Mouse (Mus musculus) ES-Bruce4 (cell line): ENCODE results near the gene Pygo2. TPM values are rescaled to one million over a fixed set of nuclear protein-coding genes. Genes with fewer than 3 reads are reported as not detected.
"Not testable (repeated sequence)": the region's sequence is repeated elsewhere in the genome, so short reads cannot be mapped to it uniquely, and the experiment has no call there.

Experiments
- H3K27ac ChIP-seq: 2 replicates; pipeline ENCODE4 v1.5.1; 2012; ENCODE audit warnings: low read length, inconsistent platforms; ENCODE audit not compliant: insufficient read depth
- H3K27me3 ChIP-seq: 2 replicates; pipeline ENCODE4 v1.6.1; 2012; ENCODE audit warnings: mild to moderate bottlenecking, low read length, inconsistent platforms; ENCODE audit not compliant: control insufficient read depth, poor library complexity, insufficient read depth, severe bottlenecking
- H3K36me3 ChIP-seq: 2 replicates; pipeline ENCODE4 v1.6.1; 2012; ENCODE audit warnings: inconsistent platforms, mild to moderate bottlenecking, low read length, moderate library complexity; ENCODE audit not compliant: control insufficient read depth, poor library complexity, insufficient read depth, severe bottlenecking
- H3K4me1 ChIP-seq: one replicate; pipeline ENCODE4 v1.8.1; 2011; ENCODE audit warnings: low read length; ENCODE audit not compliant: control insufficient read depth, insufficient read depth
- H3K4me3 ChIP-seq: 2 replicates; pipeline ENCODE4 v1.5.1; 2011; ENCODE audit warnings: low read depth, mild to moderate bottlenecking, low read length
- H3K9ac ChIP-seq: 2 replicates; pipeline ENCODE4 v1.6.1; 2012; ENCODE audit warnings: low read depth, mild to moderate bottlenecking, inconsistent platforms; ENCODE audit not compliant: poor library complexity, severe bottlenecking
- H3K9me3 ChIP-seq: replicated peaks from 2 replicates; pipeline ENCODE4 v1.6.1; 2012; ENCODE audit warnings: mild to moderate bottlenecking, low read length, inconsistent platforms; ENCODE audit not compliant: control insufficient read depth, poor library complexity, insufficient read depth, severe bottlenecking
- CTCF ChIP-seq: IDR thresholded peaks from one replicate; pipeline ENCODE4 v1.8.1; 2011; ENCODE audit warnings: low read depth, low read length
- EP300 ChIP-seq: IDR thresholded peaks from 2 replicates; pipeline ENCODE4 v1.6.1; 2011; ENCODE audit warnings: low read depth, low read length; ENCODE audit not compliant: insufficient read depth
- POLR2A ChIP-seq: IDR thresholded peaks from one replicate; pipeline ENCODE4 v1.8.1; 2011; ENCODE audit warnings: low read length; ENCODE audit not compliant: insufficient read depth
- polyA plus RNA-seq: library from polyadenylated mRNA; stranded (reverse); fragments of >200 nt; gene quantifications from 2 replicates; pipeline ENCODE4 v1.2.4, GENCODE M21; 2011; ENCODE audit warnings: low read depth; ENCODE audit not compliant: missing spikeins, insufficient read depth, insufficient read length

Pygo2 gene
- polyA plus RNA-seq, 1 experiment, result 41.7 TPM

DNA sequence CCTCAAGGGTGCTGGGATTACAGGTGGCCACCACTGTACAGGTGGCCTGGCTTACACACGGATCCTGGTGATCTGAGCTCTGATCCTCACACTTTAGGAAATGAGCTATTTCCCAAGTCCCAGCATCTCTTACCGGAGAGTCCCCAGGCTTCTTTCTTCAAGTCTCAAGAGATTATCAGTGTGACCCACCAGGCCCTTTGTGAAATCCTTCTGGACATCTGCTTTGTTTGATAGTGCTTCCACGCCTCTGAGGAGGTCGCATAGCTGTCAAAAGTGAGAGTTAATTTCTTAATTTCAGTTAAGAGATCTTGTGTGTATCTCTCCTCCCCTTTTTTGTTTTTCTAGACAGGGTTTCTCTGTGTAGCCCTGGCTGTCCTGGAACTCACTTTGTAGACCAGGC lies 4.1 kb upstream of the Pygo2 start:
- no peak for TF ChIP-seq EP300
- TF ChIP-seq CTCF, result no peak
- no peak for TF ChIP-seq POLR2A
- Histone ChIP-seq H3K36me3 (peaks cover 16% of the 10 kb centered on the region), H3K9ac (no peak overlapping the region), H3K27ac (no peak overlapping the region), H3K4me3 (no peak overlapping the region), H3K27me3 (no peaks in the 10 kb centered on the region), H3K9me3 (no peaks in the 10 kb centered on the region), H3K4me1 (peaks cover 13% of the 10 kb centered on the region)

DNA sequence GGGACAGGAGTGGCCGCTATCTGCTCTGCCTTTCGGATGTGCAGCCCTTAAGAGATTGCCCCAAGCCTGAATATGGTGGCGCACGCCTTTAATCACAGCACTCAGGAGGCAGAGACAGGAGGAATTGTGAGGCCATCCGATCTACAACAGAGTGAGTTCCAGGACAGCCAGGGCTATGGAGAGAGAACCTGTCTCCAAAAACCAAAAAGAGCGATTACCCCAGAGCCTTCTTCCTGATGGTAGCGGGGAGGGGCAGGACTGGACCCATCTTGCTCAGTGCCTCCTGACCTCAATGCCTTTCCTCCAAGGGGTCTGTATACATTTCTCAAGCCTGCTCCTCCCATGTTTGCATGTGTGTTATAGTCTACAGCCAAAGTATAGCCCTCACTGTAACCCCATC lies 993 bp upstream of the Pygo2 start:
- H3K9me3 ChIP-seq, H3K27ac ChIP-seq, H3K4me3 ChIP-seq, H3K4me1 ChIP-seq, H3K27me3 ChIP-seq, H3K9ac ChIP-seq: not testable (repeated sequence)
- peaks cover 24% of the 10 kb centered on the region for H3K36me3 ChIP-seq

DNA sequence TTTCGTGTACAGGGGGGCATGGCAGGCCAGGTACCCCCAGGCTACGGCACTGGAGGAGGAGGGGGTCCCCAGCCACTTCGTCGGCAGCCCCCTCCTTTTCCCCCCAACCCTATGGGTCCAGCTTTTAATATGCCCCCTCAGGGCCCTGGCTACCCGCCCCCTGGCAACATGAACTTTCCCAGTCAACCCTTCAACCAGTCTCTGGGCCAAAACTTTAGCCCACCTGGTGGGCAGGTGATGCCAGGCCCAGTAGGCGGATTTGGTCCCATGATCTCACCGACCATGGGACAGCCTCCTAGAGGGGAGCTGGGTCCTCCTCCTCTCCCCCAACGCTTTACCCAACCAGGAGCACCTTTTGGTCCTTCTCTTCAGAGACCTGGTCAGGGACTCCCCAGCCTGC lies 2.6 kb downstream of the Pygo2 start:
- TF ChIP-seq CTCF (no peak), POLR2A (no peak), EP300 (no peak)
- H3K4me3 ChIP-seq, result no peak overlapping the region
- H3K4me1 ChIP-seq, result peaks cover 5% of the 10 kb centered on the region

DNA sequence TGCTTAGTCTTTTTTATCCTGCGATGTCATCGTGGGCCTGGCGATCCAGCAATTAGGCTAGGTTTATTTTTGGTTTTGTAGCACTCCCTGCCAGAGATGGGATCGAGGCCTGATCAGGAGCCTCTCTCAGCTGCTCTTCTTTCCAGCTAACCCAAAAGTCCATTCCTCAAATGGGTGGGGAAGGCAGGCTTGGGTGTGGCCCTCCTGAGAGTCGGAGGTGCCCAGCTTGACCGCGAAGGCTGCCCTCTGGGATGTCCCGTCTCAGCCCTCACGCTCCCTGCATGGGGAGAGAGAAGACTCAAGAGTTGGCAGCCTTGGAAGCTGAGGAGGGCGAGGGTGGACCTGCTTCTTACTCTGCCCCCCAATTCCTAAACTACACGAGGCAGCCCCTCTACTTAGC lies 4.5 kb downstream of the Pygo2 start:
- no peak overlapping the region for H3K4me3 ChIP-seq
- peak overlapping the region; percentile 7; the same call in 1 of the 2 replicates for H3K27ac ChIP-seq
- H3K9ac ChIP-seq, result no peak overlapping the region
- TF ChIP-seq CTCF (no peak), EP300 (0 out of 2 replicates have a peak, but pooled peaks have one; percentile 25)
- H3K9me3 ChIP-seq, result no peaks in the 10 kb centered on the region
- H3K36me3 ChIP-seq, result peaks cover 10% of the 10 kb centered on the region
- H3K4me1 ChIP-seq, result peaks cover 5% of the 10 kb centered on the region
- H3K27me3 ChIP-seq, result no peaks in the 10 kb centered on the region

More for the DNA sequence above, 2.6 kb downstream of the Pygo2 start:
- Histone ChIP-seq H3K36me3 (peaks cover 15% of the 10 kb centered on the region), H3K27ac (no peak overlapping the region), H3K9ac (no peak overlapping the region), H3K27me3 (no peaks in the 10 kb centered on the region), H3K9me3 (no peaks in the 10 kb centered on the region)

DNA sequence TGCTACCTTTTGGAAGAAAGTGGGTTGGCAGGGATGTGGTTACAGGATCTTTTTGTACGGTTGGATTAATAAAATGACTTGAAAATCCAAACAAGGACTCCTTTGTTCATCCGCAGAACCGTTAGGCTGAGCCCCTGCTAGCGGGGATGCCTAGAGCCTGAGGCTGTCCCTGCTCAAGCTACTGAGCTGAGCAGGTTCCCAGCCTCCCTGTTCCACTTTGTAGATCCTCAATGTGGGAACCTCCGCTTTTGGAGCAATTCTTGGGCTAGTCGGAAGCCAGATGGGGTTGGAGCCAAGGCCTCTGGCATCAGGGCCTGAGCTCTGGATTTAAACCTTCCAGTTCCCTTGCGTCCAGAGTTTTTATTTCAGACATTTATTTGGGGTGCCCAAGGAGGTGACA lies 5.0 kb downstream of the Pygo2 start:
- H3K27me3 ChIP-seq, result no peaks in the 10 kb centered on the region
- no peak overlapping the region for H3K4me3 ChIP-seq
- no peaks in the 10 kb centered on the region for H3K9me3 ChIP-seq
- 0 out of 2 replicates have a peak overlapping the region, but pooled peaks have one; percentile 7 for H3K27ac ChIP-seq
- peaks cover 5% of the 10 kb centered on the region for H3K4me1 ChIP-seq
- no peak for TF ChIP-seq POLR2A
- no peak for TF ChIP-seq EP300
- no peak for TF ChIP-seq CTCF
- no peak overlapping the region for H3K9ac ChIP-seq
- H3K36me3 ChIP-seq, result peaks cover 10% of the 10 kb centered on the region

DNA sequence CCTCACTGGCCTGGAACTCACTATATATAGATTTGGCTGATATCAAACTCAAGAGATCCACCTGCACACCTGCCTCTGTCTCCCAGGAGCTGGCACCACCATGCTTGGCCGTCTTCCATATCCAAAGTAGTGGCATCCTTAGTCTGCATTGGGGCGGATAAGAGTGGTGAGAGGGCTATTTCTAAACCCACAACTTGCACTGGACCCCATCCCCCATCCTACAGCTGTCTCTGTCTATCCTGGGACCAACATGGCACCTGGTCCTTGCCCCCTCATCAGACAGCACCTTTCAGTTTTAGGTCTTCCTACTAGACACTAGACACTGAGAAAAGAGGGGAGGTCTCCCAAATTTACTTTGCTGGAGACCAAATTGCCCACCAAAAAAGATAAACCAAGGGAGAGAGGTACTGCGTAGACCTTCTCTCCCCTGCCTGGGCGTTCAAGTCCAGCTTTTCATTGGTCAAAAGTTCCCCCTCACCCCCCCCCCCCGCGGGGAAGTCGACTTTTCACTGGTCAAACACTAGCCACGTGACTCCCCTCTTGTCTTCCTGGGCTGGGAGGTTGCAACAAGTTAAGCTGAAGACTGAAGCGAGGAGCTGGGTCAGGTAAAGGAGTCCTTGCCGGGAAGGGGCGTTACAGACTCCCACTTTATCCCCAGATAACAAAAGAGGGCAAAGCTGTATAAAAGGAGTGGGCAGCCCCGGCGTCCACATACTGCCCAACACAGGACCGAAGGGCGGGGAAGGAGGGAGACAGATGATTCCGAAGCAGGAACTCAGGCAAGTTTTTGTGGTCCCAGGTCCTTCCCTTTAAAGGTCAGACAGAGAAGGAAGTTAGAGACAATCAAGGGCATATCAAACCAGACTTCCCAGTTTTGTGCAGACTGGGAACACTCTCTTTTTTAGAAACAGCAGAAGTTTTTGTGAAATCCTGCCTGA lies 6.4 kb downstream of the Pygo2 start, which contains the start of gene Pbxip1:
Gene Pbxip1 (plus strand): TSS at position 531 of the 938 bp plus-strand sequence.
- Histone ChIP-seq H3K4me3 (peak within 1 kb of the TSS; percentile 88), H3K9ac (peak within 1 kb of the TSS; percentile 68), H3K36me3 (peaks cover 10% of the 10 kb centered on the region), H3K9me3 (no peaks in the 10 kb centered on the region), H3K27me3 (no peaks in the 10 kb centered on the region), H3K27ac (peak within 1 kb of the TSS; percentile 86), H3K4me1 (peaks cover 5% of the 10 kb centered on the region)
- TF ChIP-seq CTCF (no peak), EP300 (no peak), POLR2A (no peak)
